13 mouse cellular contexts compared by ENCODE assay signal in the genomic region with DNA sequence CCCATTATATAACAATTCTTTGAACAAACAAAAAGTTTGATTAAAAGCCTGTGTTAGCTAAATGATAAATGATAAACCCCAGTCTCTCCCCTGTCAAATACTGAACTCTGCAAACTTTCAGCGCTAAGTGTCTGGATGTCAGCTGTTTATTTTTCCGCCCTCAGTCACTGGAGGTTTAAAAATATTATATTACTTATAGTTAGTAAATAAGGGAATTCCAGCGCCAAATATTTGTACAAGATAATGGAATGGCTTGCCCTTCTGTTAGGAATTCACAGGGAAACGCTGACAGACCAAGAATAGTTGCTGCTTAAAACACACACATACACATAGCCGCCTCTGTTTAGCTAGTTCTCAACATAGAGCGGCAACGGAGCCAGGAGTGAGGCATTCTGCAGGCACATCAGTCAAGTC. TPM values are rescaled to one million over a fixed set of nuclear protein-coding genes. Genes with fewer than 3 reads are reported as not detected.
DNase-seq lines count a peak whose midpoint lies in the region; ATAC-seq lines count a peak whose summit lies in the region.
"Had no signal": no experiment of that assay in that cellular context is flagged by ENCODE, and none has a peak within 500 bp of the region (broad histone marks: within the 10 kb centered on the region; RNA-seq: fewer than 3 reads in every experiment).

No protein-coding gene starts in this region.

- DNase-seq in heart, postnatal 14 days, result no peak
- peak; percentile 8 to 21 for DNase-seq in kidney, postnatal 4 days
- no peak for DNase-seq in kidney, adult 18-20 months
- DNase-seq in forebrain, embryonic 11.5 days (ENCODE audit: low spot score), result no peak
- no peak for DNase-seq in spleen, postnatal 4 days (ENCODE audit: low spot score in 2 of 2)
- DNase-seq: forebrain, postnatal 0 days; liver; midbrain, embryonic 14.5 days; thymus, adult 18-20 months had no signal

- H3K4me3 ChIP-seq in heart, embryonic 13.5 days, result peak overlapping the region; percentile 25
- no peak overlapping the region for H3K4me3 ChIP-seq in neural tube, embryonic 13.5 days
- no peak overlapping the region for H3K4me3 ChIP-seq in neural tube, embryonic 15.5 days (replicated peaks)
- no peak overlapping the region for H3K4me3 ChIP-seq in forebrain, embryonic 11.5 days (ENCODE audit: low read depth, low read length)
- H3K4me3 ChIP-seq: hindbrain, embryonic 10.5 days had no signal

- no peaks in the 10 kb centered on the region for H3K9me3 ChIP-seq in heart, embryonic 13.5 days
- no peaks in the 10 kb centered on the region for H3K9me3 ChIP-seq in neural tube, embryonic 13.5 days
- H3K9me3 ChIP-seq in neural tube, embryonic 15.5 days (replicated peaks), result no peaks in the 10 kb centered on the region
- no peaks in the 10 kb centered on the region for H3K9me3 ChIP-seq in forebrain, embryonic 11.5 days (ENCODE audit: control insufficient read depth, low read length)
- H3K9me3 ChIP-seq: hindbrain, embryonic 10.5 days had no signal

- H3K36me3 ChIP-seq in heart, embryonic 13.5 days, result peaks cover 9% of the 10 kb centered on the region; the same call in 1 of the 2 replicates
- H3K36me3 ChIP-seq in neural tube, embryonic 13.5 days, result no peaks in the 10 kb centered on the region; the same call in 1 of the 2 replicates
- H3K36me3 ChIP-seq in neural tube, embryonic 15.5 days, result no peaks in the 10 kb centered on the region
- no peaks in the 10 kb centered on the region for H3K36me3 ChIP-seq in forebrain, embryonic 11.5 days (ENCODE audit: control insufficient read depth, insufficient read depth, low read length)

- peak overlapping the region; percentile 38; the same call in 1 of the 2 replicates for H3K9ac ChIP-seq in heart, embryonic 13.5 days
- no peak overlapping the region for H3K9ac ChIP-seq in neural tube, embryonic 13.5 days
- no peak overlapping the region for H3K9ac ChIP-seq in neural tube, embryonic 15.5 days (replicated peaks)
- no peak overlapping the region for H3K9ac ChIP-seq in forebrain, embryonic 11.5 days (ENCODE audit: low read length)
- H3K9ac ChIP-seq: forebrain, postnatal 0 days had no signal

- intact Hi-C loops in heart, postnatal 14 days (cut with DNase I), result no loop called here

- 22% methylated on average over 7 of the region's 7 CpGs for WGBS in heart, embryonic 13.5 days
- WGBS in neural tube, embryonic 13.5 days, result 81% methylated on average over 7 of the region's 7 CpGs
- 79% methylated on average over 7 of the region's 7 CpGs for WGBS in neural tube, embryonic 15.5 days
- WGBS in forebrain, embryonic 11.5 days, result 91% methylated on average over 7 of the region's 7 CpGs

- no peaks in the 10 kb centered on the region for H3K27me3 ChIP-seq in heart, embryonic 13.5 days (replicated peaks)
- no peaks in the 10 kb centered on the region for H3K27me3 ChIP-seq in neural tube, embryonic 13.5 days
- no peaks in the 10 kb centered on the region for H3K27me3 ChIP-seq in neural tube, embryonic 15.5 days (replicated peaks)
- no peaks in the 10 kb centered on the region for H3K27me3 ChIP-seq in forebrain, embryonic 11.5 days (ENCODE audit: control insufficient read depth, insufficient read depth, low read length)

- H3K4me2 ChIP-seq in heart, embryonic 13.5 days, result peak overlapping the region; percentile 58
- H3K4me2 ChIP-seq in neural tube, embryonic 13.5 days, result no peak overlapping the region
- H3K4me2 ChIP-seq in neural tube, embryonic 15.5 days, result no peak overlapping the region
- no peak overlapping the region for H3K4me2 ChIP-seq in forebrain, embryonic 11.5 days (ENCODE audit: low read depth, low read length, severe bottlenecking)

- peaks cover 29% of the 10 kb centered on the region for H3K4me1 ChIP-seq in heart, embryonic 13.5 days
- H3K4me1 ChIP-seq in neural tube, embryonic 13.5 days (replicated peaks), result 0 out of 2 replicates have a peak, but pooled peaks cover 6% of the 10 kb centered on the region
- H3K4me1 ChIP-seq in neural tube, embryonic 15.5 days, result peaks cover 9% of the 10 kb centered on the region; the same call in 1 of the 2 replicates
- H3K4me1 ChIP-seq in forebrain, embryonic 11.5 days (replicated peaks; ENCODE audit: control insufficient read depth, insufficient read depth, low read length), result no peaks in the 10 kb centered on the region
- H3K4me1 ChIP-seq: hindbrain, embryonic 10.5 days had no signal

- H3K27ac ChIP-seq in heart, embryonic 13.5 days (replicated peaks), result peak overlapping the region; percentile 73
- H3K27ac ChIP-seq in neural tube, embryonic 13.5 days (replicated peaks), result 0 out of 2 replicates have a peak overlapping the region, but pooled peaks have one; percentile 5
- no peak overlapping the region for H3K27ac ChIP-seq in neural tube, embryonic 15.5 days (replicated peaks)
- H3K27ac ChIP-seq in forebrain, embryonic 11.5 days (ENCODE audit: low read depth, low read length), result no peak overlapping the region
- H3K27ac ChIP-seq: hindbrain, embryonic 10.5 days had no signal

- no peak for ATAC-seq in heart, embryonic 13.5 days (ENCODE audit: extremely low read depth, insufficient number of reproducible peaks, low FRiP score, low TSS enrichment)
- ATAC-seq in neural tube, embryonic 13.5 days (ENCODE audit: low read depth), result no peak
- ATAC-seq in neural tube, embryonic 15.5 days (ENCODE audit: low FRiP score), result no peak
- no peak for ATAC-seq in forebrain, embryonic 11.5 days (replicated peaks; ENCODE audit: low FRiP score)
- ATAC-seq: forebrain, postnatal 0 days had no signal

RNA-seq across cellular contexts. Expression of a gene that starts 29.6 kb away (rescaled TPM):
- 60.5 and 70.6 TPM in 2 replicates for polyA plus RNA-seq in heart, embryonic 13.5 days (2015; fragmentation: Nextera tagmentation; extraction: Ambion mirVana)
- 10 to 100 TPM; 83.0 to 85.3 TPM for total RNA-seq in heart, postnatal 14 days (2021)
- polyA plus RNA-seq in neural tube, embryonic 13.5 days (2015; fragmentation: Nextera tagmentation; extraction: Ambion mirVana), result 77.5 and 78.9 TPM in 2 replicates
- polyA plus RNA-seq in neural tube, embryonic 15.5 days (2015; fragmentation: Nextera tagmentation; extraction: Ambion mirVana), result 78.1 and 80.1 TPM in 2 replicates
- 62.5 and 63.5 TPM in 2 replicates for polyA plus RNA-seq in forebrain, embryonic 11.5 days (2014; fragmentation: Nextera tagmentation; extraction: Ambion mirVana)

Comparison
In these comparisons a context has a peak if more than half of its experiments do, and no peak if none do; other contexts are left out.
1. H3K27ac ChIP-seq: peak in heart, embryonic 13.5 days (single experiment) and neural tube, embryonic 13.5 days (single experiment); none in neural tube, embryonic 15.5 days (single experiment) and forebrain, embryonic 11.5 days (single experiment).
2. DNase-seq: peak in kidney, postnatal 4 days (2 of 2); none in heart, postnatal 14 days (0 of 2), kidney, adult 18-20 months (single experiment), forebrain, embryonic 11.5 days (single experiment) and spleen, postnatal 4 days (0 of 2).